Mouse (Mus musculus) forebrain, postnatal 0 days (tissue): ENCODE results near the gene Pla2r1. TPM values are rescaled to one million over a fixed set of nuclear protein-coding genes. Genes with fewer than 3 reads are reported as not detected.

Source experiments
- ATAC-seq: fragments of 200-750 bp; cut with Nextera tagmentation; 2 replicates; pipeline ENCODE4 v1.8.0; 2017; ENCODE audit warnings: mild to moderate bottlenecking, moderate library complexity
- DNase-seq: peaks from one replicate; pipeline ENCODE4 v3.0.0-alpha.2; 2015
- H3K27ac ChIP-seq: fragments of 300-500 bp; sonication (generic); 2 replicates; pipeline ENCODE4 v1.5.1; 2014; ENCODE audit warnings: low read depth, mild to moderate bottlenecking, antibody characterized with exemption, low read length, moderate library complexity, mixed read lengths
- H3K27me3 ChIP-seq: fragments of 300-500 bp; sonication (generic); 2 replicates; pipeline ENCODE4 v1.6.1; 2014; ENCODE audit warnings: mild to moderate bottlenecking, low read length, mixed read lengths; ENCODE audit not compliant: insufficient read depth
- H3K36me3 ChIP-seq: fragments of 300-500 bp; sonication (generic); 2 replicates; pipeline ENCODE4 v1.6.1; 2014; ENCODE audit warnings: mild to moderate bottlenecking, moderate library complexity; ENCODE audit not compliant: insufficient read depth
- H3K4me1 ChIP-seq: fragments of 300-500 bp; sonication (generic); 2 replicates; pipeline ENCODE4 v1.6.1; 2014; ENCODE audit warnings: antibody characterized with exemption; ENCODE audit not compliant: insufficient read depth
- H3K4me2 ChIP-seq: fragments of 300-500 bp; sonication (generic); 2 replicates; pipeline ENCODE4 v1.6.1; 2014; ENCODE audit warnings: low read depth, mild to moderate bottlenecking, moderate library complexity
- H3K4me3 ChIP-seq: fragments of 300-500 bp; sonication (generic); 2 replicates; pipeline ENCODE4 v1.5.1; 2014; ENCODE audit warnings: low read depth, low read length, mixed read lengths
- H3K9ac ChIP-seq: fragments of 300-500 bp; sonication (generic); 2 replicates; pipeline ENCODE4 v1.6.1; 2014; ENCODE audit warnings: mild to moderate bottlenecking
- H3K9me3 ChIP-seq: fragments of 300-500 bp; sonication (generic); 2 replicates; pipeline ENCODE4 v1.6.1; 2016; ENCODE audit warnings: low read length
- CTCF ChIP-seq: sonication (generic); IDR thresholded peaks from 2 replicates; pipeline ENCODE4 v1.5.1; 2016; ENCODE audit warnings: antibody characterized with exemption, control low read depth, low read depth
- WGBS: fragments of 180-500 bp; shearing (Covaris S2); extraction: QIAGEN DNeasy Blood & Tissue Kit; methylation state at CpG from one replicate; pipeline ENCODE4 v1.1.7; 2014; 5-methylcytosine and 5-hydroxymethylcytosine counted together
- polyA plus RNA-seq: library from polyadenylated mRNA; unstranded; fragments of >200 nt; fragmentation: Nextera tagmentation; extraction: Ambion mirVana; gene quantifications from 2 replicates; pipeline ENCODE4 v1.2.1, GENCODE M21; 2015
- total RNA-seq: library from RNA; depleted of rRNA; stranded (reverse); fragments of >200 nt; gene quantifications from 2 replicates; pipeline ENCODE4 v1.2.3, GENCODE M21; 2014

The Pla2r1 gene
- total and polyA plus RNA-seq, 2 experiments from 2014 or later: 0.21 to 0.81 TPM

- Histone ChIP-seq H3K27ac (no peak overlapping the region), H3K4me2 (no peak overlapping the region), H3K9me3 (no peaks in the 10 kb centered on the region), H3K9ac (no peak overlapping the region), H3K4me1 (no peaks in the 10 kb centered on the region), H3K36me3 (no peaks in the 10 kb centered on the region), H3K4me3 (no peak overlapping the region), H3K27me3 (no peaks in the 10 kb centered on the region)
- TF ChIP-seq CTCF: no peak
- WGBS: 85% methylated on average over 8 of the region's 8 CpGs
- DNase-seq (no peak), ATAC-seq (no peak)
Measured at GRCm38 (mm10) chr2:60430315-60431021, 122.6 kb downstream of the Pla2r1 start.

DNA sequence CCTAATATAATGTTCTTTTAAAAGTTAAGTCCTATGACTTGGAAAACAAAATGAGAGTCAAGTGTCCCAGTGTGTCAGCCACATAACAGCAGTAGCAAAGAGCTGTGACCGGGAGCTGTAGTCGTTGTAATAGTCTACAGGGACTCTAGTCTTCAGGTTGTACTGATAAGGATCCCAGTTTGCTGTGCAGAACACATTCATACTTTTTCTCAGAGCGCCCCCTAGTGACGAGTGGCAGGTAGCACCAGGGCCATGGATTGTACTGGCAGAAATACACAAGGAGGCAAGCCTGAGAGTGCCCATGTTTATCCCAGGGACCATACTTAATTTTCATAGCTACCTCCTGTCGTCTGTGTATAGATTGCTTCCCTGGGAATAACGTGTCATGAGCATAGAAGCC lies 135.0 kb downstream of the Pla2r1 start:
- DNase-seq (peak; percentile 80), ATAC-seq (peak; percentile 73)
- Histone ChIP-seq H3K9ac (no peak overlapping the region), H3K27me3 (no peaks in the 10 kb centered on the region), H3K36me3 (no peaks in the 10 kb centered on the region), H3K4me1 (no peaks in the 10 kb centered on the region), H3K4me2 (no peak overlapping the region), H3K27ac (no peak overlapping the region), H3K4me3 (no peak overlapping the region), H3K9me3 (no peaks in the 10 kb centered on the region)
- TF ChIP-seq CTCF: peak; percentile 85
- 10% methylated on average over 6 of the region's 6 CpGs for WGBS

DNA sequence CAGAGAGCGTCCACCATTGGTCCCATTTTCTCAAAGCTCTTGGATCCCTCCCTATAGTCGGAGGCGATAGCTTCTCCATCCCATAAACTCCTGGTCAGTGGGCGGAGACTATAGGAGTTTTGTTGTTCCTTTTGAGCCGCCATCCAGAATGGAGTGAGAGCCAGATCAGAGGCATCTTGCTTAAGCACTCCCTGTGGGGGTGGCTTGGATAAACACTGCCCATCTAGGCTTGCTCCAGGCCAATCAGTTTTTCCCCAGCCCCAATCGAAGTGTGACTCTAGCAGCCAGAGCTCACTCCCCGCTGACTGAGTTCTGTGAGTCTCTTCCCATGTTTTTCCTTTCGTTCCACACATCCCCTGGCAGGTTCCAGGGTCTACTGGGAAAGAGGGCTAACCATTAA lies 138.8 kb downstream of the Pla2r1 start:
- no peak for TF ChIP-seq CTCF
- ATAC-seq: no peak
- Histone ChIP-seq H3K9ac (no peak overlapping the region), H3K4me3 (no peak overlapping the region), H3K27me3 (no peaks in the 10 kb centered on the region), H3K27ac (no peak overlapping the region), H3K36me3 (no peaks in the 10 kb centered on the region), H3K4me1 (no peaks in the 10 kb centered on the region), H3K9me3 (no peaks in the 10 kb centered on the region), H3K4me2 (no peak overlapping the region)
- no peak for DNase-seq
- 59% methylated on average over 8 of the region's 8 CpGs for WGBS

- Histone ChIP-seq H3K4me1 (no peaks in the 10 kb centered on the region), H3K36me3 (no peaks in the 10 kb centered on the region), H3K27me3 (no peaks in the 10 kb centered on the region), H3K9ac (no peak overlapping the region), H3K4me3 (no peak overlapping the region), H3K27ac (no peak overlapping the region), H3K9me3 (no peaks in the 10 kb centered on the region), H3K4me2 (no peak overlapping the region)
- ATAC-seq (no peak), DNase-seq (no peak)
- TF ChIP-seq CTCF: no peak
- 87% methylated on average over 18 of the region's 18 CpGs for WGBS
Measured at GRCm38 (mm10) chr2:60413006-60413650, 140.0 kb downstream of the Pla2r1 start.

- H3K36me3 ChIP-seq: no peaks in the 10 kb centered on the region
- H3K9me3 ChIP-seq: no peaks in the 10 kb centered on the region
- no peak overlapping the region for H3K27ac ChIP-seq
- no peak overlapping the region for H3K9ac ChIP-seq
- no peak for TF ChIP-seq CTCF
- H3K4me2 ChIP-seq: no peak overlapping the region
- H3K4me3 ChIP-seq: no peak overlapping the region
- H3K4me1 ChIP-seq: no peaks in the 10 kb centered on the region
- DNase-seq: no peak
- H3K27me3 ChIP-seq: no peaks in the 10 kb centered on the region
- ATAC-seq: no peak
- 88% methylated on average over 7 of the region's 7 CpGs for WGBS
Measured at GRCm38 (mm10) chr2:60411181-60411580, 141.9 kb downstream of the Pla2r1 start.

GRCm38 (mm10) chr2:60409989-60410763 lies 142.9 kb downstream of the Pla2r1 start:
- 84% methylated on average over 11 of the region's 11 CpGs for WGBS
- Histone ChIP-seq H3K9ac (no peak overlapping the region), H3K27me3 (no peaks in the 10 kb centered on the region), H3K27ac (no peak overlapping the region), H3K36me3 (no peaks in the 10 kb centered on the region), H3K9me3 (no peaks in the 10 kb centered on the region), H3K4me1 (no peaks in the 10 kb centered on the region), H3K4me3 (no peak overlapping the region), H3K4me2 (no peak overlapping the region)
- TF ChIP-seq CTCF: no peak
- ATAC-seq (no peak), DNase-seq (no peak)

DNA sequence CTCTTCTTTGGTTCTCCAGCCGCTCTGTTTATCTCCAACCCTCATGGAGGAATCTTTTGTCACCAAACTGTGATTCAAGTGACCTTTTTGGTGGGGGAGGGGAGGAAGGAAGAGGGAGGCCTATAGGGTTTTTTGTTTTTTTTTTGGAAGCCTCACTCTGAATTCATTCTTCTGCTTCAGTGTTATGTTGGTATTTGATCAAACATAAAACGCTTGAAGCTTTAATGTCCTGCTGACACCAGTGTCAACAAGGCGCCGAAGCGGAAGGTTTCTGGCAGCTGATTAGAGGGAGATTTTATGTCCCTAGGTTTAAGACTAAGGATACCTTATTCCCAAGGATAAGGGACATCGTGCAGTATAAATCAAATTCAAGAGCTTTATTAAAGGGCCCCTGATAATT lies 143.9 kb downstream of the Pla2r1 start:
- WGBS: 39% methylated on average over 6 of the region's 6 CpGs
- no peaks in the 10 kb centered on the region for H3K9me3 ChIP-seq

More for the DNA sequence above, 143.9 kb downstream of the Pla2r1 start:
- no peak for DNase-seq
- Histone ChIP-seq H3K4me3 (no peak overlapping the region), H3K27me3 (no peaks in the 10 kb centered on the region), H3K27ac (no peak overlapping the region), H3K9ac (no peak overlapping the region), H3K36me3 (no peaks in the 10 kb centered on the region), H3K4me1 (no peaks in the 10 kb centered on the region), H3K4me2 (no peak overlapping the region)
- ATAC-seq: no peak
- no peak for TF ChIP-seq CTCF
